Mouse (Mus musculus): Measurements from ENCODE around the gene Zic4.

DNA sequence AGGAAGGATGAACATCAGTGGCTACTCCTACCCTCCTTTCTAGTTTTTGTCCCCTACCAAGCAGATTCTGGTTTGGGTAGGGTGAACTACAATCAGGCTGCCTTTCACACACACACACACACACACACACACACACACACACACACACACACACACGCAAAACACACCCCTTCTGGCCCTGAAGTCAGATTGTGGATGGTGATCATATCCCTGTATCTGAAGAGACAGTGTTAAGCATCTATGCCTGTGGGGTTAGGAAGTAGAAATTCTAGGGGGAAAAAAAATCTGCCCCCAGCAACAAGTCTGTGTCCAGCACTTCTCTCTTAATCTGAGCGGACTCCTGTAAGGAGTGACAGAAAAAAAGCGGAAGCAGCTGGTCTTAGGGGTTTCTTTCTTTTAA, 5.9 kb downstream of the Zic4 start:
- TF ChIP-seq CTCF (IDR thresholded peaks at IDR 0.05; ENCODE audit: insufficient read depth, low read length) (no peak), POLR2A (IDR thresholded peaks at IDR 0.05; ENCODE audit: borderline replicate concordance, extremely low read depth, low read depth, low read length) (no peak)

All from lung, adult 2 months (tissue).